Mouse (Mus musculus): ENCODE data around the gene Slc44a5.

Gene Slc44a5

GRCm38 (mm10) chr3:153973171-153973948 lies at the start of gene Slc44a5:
TSS of gene Slc44a5 (plus strand) at chr3:153973436.
- DNase-seq (ENCODE audit: low spot score), result peak; percentile 21

GRCm38 (mm10) chr3:153926333-153926732 lies 46.9 kb upstream of the Slc44a5 start:
- DNase-seq (ENCODE audit: low spot score), result no peak

DNA sequence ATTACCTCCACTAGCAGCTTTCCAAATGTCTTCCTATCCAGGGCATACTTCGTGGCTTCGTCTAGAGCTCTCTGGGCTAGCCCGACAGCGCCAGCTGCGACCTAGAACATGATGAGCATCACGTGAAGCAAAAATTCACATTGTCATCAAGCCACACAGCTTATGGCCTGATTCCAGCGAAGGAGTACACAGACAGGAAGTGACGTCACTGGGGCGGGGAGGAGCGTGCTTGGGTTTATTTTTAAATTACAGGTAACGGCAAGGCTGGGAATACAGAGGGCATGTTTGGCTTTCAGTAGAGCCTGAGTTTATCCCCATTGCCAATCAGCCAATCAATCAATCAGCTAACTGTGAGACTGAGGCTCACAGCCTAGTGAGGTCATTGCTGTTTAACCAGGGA lies 43.7 kb upstream of the Slc44a5 start:
- DNase-seq (ENCODE audit: low spot score), result no peak

DNA sequence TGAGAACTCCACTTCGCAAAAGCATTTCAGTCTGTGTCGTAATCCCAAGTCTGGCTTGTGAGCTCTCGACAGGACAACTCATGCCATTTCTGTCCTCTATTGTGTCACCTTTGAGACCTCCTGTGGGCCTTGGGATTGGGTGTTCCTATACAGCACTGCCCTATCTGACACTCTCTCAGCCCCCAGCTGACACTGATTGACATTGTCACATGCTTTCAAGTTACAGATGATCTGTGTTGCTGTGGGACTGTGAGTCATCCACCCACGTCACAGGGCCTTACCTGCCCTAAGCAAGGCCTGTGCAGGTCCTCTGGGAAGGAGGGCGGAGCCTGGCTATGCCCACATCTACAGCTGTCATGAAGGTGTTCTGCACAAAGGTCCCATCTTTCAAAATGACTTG lies 40.8 kb upstream of the Slc44a5 start:
- no peak for DNase-seq (ENCODE audit: low spot score)

DNA sequence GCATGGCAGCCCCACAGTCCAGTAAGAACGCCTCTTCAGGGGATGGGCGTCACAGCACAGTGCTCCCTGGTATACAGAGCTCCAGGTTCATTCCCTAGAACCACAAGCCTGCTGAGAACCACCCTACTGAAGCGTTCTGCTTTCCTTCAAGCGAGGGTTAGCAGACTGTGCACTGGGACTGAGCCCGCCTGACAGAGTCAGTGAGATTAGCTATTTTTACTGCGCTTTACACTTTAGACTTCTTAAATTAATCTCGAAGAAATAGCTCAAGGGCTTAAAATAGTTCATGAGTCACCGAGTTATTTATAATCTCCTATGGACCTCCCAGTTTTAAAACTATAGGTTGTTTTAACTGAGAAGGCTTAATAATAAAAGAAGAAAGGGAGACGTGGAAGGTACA lies 37.4 kb upstream of the Slc44a5 start:
- no peak for DNase-seq (ENCODE audit: low spot score)

DNA sequence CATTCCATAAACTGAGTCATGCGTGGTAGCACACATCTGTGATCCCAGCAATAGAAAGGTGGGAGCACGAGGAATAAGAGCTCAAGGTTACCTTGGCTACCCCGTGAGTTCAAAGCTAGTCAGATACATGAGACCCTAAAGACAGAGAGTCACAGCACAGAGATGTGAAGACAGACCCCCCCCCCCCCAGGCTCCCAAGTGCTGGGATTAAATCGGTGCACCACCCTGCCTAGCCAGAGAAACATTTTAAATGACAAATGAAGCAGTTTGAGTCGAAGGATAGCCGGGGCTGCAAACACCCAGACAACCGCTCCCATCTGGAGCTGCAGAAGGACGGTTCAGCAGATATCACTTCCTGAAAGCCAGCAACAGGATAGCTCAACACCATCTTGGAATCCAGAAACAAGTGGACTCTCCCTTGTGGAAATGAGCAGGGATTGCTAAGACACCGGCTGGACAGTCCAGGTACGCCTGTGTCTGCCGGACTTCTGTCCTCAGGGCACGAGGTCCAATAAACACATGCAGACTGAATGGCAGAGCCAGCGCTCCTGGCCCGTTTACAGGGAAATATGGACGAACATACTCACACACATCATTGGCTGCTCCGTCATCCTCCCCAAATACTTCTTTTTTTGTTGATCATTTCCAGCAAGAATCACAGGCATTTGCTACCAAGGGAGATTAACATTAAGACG lies 36.0 kb upstream of the Slc44a5 start:
- no peak for DNase-seq (ENCODE audit: low spot score)

DNA sequence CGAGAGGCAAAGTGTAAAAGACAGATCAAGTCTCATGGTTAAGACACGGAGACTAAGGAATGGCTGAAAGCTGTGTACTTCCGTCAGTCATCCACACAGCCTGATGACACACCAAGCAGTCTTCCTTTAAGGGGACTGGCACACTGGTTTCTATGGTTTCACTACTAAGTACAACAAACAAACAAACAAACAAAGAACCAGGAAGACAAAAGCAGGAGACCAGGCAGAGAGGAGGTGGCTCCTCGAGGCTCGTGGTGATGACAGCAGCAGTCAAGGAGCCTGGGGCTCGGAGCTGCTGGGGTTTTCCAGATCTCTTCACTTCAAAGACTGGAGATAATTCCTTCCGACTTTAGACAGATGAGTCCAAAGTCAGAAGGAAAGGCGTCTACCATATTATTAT lies 33.2 kb upstream of the Slc44a5 start:
- no peak for DNase-seq (ENCODE audit: low spot score)

DNA sequence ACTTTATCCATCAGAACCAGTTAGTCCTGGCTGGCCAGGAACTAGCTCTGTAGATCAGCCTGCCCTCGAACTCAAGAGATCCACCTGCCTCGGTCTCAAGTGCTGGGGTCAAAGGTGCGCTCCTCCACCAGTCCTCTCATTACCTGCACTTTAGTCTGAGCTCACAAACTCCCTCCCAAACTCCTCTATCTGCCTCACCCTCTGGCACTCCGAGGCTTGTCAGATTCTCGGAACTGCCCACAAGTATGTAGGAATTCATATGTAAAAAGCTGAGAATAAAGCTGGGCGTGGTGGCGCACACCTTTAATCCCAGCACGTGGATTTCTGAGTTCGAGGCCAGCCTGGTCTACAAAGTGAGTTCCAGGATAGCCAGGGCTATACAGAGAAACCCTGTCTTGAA lies 32.8 kb upstream of the Slc44a5 start:
- no peak for DNase-seq (ENCODE audit: low spot score)

GRCm38 (mm10) chr3:153941613-153942012 lies 31.6 kb upstream of the Slc44a5 start:
- DNase-seq (ENCODE audit: low spot score), result no peak

DNA sequence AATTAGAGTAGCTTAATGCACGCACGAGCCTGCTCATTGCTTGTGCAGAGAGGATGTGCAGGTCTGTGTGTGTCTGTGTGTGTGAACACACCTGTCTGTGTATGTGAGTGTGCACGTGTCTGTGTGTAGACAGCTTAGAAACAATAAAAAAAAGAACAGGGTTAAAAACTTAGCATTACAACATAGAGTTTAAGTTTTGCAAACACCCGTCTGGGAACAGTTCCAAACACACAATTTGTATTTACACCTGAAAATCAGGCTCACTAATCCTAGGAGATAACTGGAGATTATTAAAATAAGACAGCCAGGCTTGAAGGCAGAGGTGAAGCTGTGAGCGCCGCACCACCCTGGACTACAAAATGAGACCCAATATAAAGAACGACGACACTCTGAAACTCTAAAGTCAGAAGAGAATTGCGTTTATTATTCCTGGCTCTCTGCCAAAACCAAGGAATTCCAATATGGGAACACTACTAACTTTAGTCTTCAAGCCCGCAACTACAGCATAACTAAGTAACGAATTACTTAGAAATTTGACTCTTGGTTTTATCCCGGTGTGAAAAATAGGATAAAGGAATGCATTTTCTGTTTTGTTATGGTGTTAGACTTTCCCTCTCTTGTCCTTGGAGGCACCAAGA lies 30.1 kb upstream of the Slc44a5 start:
- DNase-seq (ENCODE audit: low spot score), result no peak

DNA sequence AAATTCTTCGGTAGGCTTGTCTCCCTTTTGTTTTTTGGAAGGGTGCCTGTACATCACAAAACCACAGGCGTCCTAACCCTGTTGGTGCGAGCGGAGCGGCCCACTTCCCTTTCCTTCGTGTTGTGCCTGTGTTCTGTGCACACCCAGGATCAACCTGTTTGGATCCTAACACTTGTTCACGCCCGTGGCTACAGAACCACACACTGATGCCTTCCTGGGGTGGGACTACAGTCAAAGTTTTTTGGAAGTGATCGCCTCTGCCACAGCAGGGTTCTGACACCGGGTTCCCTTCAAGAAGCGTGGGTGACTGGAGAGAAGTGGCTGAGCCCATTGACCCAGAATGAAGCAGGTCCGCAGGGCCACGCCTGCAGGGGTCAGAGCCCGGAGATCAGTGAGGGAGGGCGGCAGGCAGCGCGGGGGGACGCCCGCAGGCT lies 29.3 kb upstream of the Slc44a5 start:
- DNase-seq (ENCODE audit: low spot score), result no peak

GRCm38 (mm10) chr3:153944335-153944990 lies 28.8 kb upstream of the Slc44a5 start, which contains the start of gene Acadm:
TSS of gene Acadm (minus strand) at chr3:153944632.
- peak; percentile 99 for DNase-seq (ENCODE audit: low spot score)

DNA sequence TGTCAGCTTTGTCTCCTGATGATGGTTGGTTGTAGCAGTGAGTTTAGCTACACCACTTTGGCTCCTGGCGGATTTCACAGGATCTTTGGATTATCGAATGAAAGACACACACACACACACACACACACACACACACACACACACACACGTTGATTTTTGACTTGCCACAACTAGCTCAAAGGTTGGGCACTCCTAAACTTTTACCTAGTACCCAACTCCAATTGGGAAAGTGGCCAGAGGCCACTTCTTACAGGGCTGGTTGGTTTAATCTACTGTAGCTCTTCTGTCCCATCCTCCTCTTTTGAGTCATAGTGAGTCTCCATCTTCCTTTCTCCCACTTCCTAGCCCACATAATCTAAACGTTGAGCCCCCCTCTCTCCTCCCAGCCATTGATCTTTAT lies 26.0 kb upstream of the Slc44a5 start:
- no peak for DNase-seq (ENCODE audit: low spot score)

- no peak for DNase-seq (ENCODE audit: low spot score)
Observed at GRCm38 (mm10) chr3:153948176-153948575, 25.1 kb upstream of the Slc44a5 start.

DNA sequence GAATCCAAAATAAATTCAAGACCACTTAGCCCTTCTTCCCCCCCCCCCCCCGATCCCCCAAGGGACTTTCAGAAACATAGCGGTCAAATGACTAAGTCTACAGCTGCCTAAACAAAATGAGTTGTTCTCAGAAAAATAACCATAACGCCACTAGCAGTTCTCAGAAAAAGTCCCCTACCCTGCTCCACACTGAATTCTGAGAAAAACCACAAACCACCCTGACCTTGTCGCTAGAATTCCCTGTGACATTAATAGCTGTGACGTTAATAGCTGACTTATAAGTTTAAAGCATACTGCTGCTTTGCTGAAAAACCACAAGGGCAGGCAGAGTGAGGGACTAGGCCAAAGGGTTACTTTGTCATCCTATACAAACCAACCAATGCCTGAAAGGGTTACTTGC lies 15.3 kb upstream of the Slc44a5 start:
- DNase-seq (ENCODE audit: low spot score), result no peak

DNA sequence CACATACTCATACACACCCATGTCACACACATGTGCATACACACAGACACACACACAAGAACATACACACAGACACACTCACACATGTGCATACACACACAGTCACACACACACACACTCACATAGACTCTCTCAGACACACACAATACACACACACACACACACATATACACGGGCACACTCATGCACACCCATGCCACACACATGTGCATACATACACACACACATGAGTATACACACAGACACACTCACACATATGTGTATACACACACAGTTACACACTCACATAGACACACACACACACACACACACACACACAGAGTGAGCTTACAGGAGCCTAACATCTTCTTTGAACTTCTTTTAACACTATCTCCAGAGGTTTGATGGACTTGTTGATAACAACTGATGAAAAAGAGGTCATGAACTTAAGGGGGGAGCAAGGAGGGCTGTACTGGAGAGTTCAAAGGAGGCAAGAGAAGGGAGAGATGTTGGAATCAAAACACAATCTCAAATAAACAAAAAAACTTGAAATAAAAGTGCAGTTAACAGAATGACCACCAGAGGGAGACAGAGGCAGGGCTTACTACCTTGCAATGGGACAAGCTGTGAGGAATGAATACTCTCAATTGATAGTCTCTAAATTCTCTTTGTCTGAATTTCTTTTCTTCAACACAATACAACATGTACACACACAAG lies 14.1 kb upstream of the Slc44a5 start:
- DNase-seq (ENCODE audit: low spot score), result no peak

DNA sequence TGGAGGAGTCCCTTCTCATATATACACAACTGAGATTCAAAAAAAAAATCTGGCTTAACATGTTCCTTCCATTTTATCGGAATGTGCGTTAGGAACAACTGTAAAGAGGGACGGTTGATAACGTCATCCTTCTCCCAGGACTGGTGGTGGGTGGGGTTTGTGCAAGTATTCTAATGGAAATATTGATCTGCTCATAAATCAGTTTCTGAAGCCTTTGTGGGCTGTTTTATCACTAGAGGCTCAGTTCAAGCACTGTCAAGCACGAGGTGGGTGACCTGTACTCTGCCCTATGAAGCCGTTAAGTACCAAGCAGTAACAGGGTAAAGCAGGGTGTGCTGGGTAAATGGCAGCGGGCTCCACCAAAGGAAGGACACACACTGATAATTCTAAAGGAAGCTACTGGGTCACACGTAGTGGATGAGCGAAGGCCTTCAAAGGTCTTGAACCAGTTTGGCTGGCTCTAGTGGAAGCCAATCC lies 13.5 kb upstream of the Slc44a5 start:
- DNase-seq (ENCODE audit: low spot score), result no peak

GRCm38 (mm10) chr3:153960884-153961283 lies 12.4 kb upstream of the Slc44a5 start:
- no peak for DNase-seq (ENCODE audit: low spot score)

DNA sequence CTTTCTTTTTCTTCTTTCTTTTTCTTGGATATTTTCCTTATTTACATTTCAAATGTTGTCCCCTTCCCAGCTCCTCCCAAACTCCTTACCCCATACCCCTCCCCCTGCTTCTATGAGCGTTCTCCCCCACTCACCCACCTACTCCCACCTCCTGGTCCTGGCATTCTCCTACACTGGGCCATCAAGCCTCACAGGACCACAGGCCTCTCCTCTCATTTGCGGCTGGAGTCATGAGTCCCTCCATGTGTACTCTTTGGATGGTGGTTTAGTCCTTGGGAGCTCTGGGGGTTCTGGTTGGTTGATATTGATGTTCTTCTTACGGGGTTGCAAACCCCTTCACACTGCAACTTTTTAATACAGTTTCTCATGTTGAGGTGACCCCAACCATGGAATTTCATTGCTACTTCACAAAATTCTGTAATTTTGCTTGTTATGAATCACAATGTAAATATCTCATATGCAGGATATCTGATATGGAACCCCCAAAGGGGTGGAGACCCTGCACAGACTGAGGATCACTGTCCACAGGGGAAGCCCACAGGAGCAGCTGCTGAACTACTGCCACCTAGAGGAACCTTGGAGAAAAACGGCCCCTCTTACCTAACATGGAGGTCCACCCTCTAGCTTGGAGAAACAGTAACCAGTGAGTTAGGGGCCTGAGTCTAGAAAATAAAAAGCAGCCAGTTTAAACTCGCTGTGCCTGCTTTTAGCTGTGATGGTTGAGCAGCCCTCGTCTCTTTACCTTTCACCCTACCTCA lies 11.4 kb upstream of the Slc44a5 start:
- no peak for DNase-seq (ENCODE audit: low spot score)

DNA sequence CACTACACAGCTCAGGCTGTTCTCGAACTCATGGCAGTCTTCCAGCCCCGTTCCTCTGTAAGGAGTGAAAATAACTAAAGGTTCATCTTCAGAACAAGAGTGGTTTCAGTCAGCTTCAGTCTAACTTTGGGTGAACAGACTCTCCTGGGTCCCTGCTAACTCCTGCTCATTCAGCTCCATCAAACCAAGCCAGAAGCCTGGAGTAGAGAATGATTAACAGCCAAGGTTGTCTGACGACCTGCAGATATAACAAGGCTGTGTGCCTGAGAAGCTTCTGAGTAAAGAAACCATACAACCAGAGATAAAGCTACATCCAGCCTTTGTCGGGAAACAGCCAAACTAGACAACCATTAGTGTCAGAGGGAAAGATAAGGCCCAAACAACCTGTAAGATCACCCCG lies 5.8 kb upstream of the Slc44a5 start:
- DNase-seq (ENCODE audit: low spot score), result no peak

DNA sequence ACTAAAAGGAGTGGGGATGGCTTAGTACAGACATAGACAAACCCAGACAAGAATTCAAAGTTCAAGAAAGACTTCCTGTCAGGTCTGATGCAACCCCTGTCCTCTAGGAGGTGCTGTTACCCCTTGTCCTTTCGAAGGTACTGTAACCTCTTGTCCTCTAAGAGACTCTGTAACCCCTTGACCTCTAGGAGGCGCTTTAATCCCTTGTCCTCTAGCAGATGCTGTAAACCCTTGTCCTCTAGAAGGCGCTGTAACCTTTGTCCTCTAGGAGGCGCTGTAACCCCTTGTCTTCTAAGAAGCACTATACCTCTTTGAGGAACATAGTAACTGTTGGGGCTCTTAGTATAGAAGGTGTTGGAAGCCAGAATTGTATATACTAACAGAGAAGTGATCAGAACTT lies 4.7 kb upstream of the Slc44a5 start:
- DNase-seq (ENCODE audit: low spot score), result no peak
